ENCODE assay signal across 1 mouse cellular context in the genomic region with DNA sequence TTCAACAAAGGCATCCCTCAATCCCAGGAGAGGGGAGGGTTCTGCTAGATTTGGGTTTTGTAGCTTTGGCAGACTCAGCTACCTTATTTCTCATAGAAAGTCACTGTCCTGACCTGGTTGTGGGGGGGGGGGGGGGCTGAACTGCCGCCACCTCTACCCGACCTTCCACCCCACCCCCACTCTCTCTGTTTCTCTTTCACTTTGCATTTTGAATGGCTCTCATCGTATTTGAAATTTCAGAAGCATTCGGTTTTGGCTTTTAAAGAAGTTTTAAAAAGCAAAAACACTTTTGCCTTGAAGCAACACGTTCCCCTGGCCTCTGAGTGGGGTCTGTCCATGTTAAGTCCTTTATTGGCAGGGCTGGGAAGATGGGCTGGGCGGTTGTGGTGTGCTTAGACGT.
TF ChIP-seq lines count a peak whose summit lies in the region.

No protein-coding gene starts in this region.

TF ChIP-seq in CH12.LX, 34 proteins besides CTCF, POLR2A, EP300 and RAD21 (continued from another document):
- TF ChIP-seq TBP (conservative IDR thresholded peaks at IDR 0.05; ENCODE audit: low read depth, low read length) (no peak), JUND (conservative IDR thresholded peaks at IDR 0.05; ENCODE audit: low read depth, low read length) (no peak), E2F4 (IDR thresholded peaks at IDR 0.05; ENCODE audit: insufficient replicate concordance, low read depth, low read length) (no peak)
